Comparison of ENCODE assay signal across 9 mouse cellular contexts in the genomic region with DNA sequence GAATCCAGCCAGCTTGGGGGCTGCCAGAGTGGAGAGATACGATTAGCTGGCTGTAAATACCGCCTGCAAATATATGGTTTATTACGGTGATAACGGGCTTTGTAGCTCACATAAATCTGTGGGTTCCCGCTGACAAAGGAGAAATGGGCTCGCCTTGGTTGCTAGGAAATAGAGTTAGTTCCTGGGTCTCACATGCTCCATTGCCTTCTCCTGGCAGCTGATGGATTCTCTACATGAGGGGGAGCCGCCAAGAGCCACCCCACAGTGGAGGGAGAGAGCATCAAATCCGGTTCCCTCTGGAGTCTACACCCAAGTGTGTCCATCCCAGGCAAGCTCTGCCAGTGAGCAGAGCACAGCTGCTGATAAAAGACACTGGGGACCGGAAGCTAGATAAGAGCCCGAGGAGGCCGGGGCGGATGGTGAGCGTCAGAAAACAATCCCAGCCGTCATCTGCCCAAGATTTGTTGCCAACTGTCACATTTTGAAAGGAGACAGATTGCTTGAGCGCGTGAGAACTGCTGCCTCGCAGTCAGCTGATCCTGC.
DNase-seq lines count a peak whose midpoint lies in the region; ATAC-seq lines count a peak whose summit lies in the region.
"Had no signal": no experiment of that assay in that cellular context is flagged by ENCODE, and none has a peak within 500 bp of the region (broad histone marks: within the 10 kb centered on the region; RNA-seq: fewer than 3 reads in every experiment).

No protein-coding gene starts in this region.

- no peaks in the 10 kb centered on the region for H3K27me3 ChIP-seq in forebrain, embryonic 16.5 days (replicated peaks; ENCODE audit: control insufficient read depth, insufficient read depth, low read length)
- peaks cover 69% of the 10 kb centered on the region for H3K27me3 ChIP-seq in hindbrain, embryonic 10.5 days (ENCODE audit: insufficient read depth, poor library complexity, severe bottlenecking)

- peaks cover 22% of the 10 kb centered on the region for H3K4me1 ChIP-seq in forebrain, embryonic 16.5 days (replicated peaks; ENCODE audit: control insufficient read depth, insufficient read depth, low read length)
- peaks cover 13% of the 10 kb centered on the region for H3K4me1 ChIP-seq in hindbrain, embryonic 10.5 days (replicated peaks)

- DNase-seq in cerebellum, postnatal 10 days = peak; percentile 76 to 78
- no peak for DNase-seq in cerebellum, adult 18-20 months
- peak; percentile 27 for DNase-seq in hindbrain, embryonic 10.5 days (ENCODE audit: low spot score)
- DNase-seq in layer of hippocampus, adult 18-20 months (ENCODE audit: low spot score in 2 of 2) = peak; percentile 70 to 82
- peak; percentile 39 to 49 for DNase-seq in lung, adult 18-20 months
- peak; percentile 43 for DNase-seq in ovary, postnatal 36 days (ENCODE audit: low spot score)
- DNase-seq in B cell, adult 2 months = no peak

- H3K36me3 ChIP-seq in forebrain, embryonic 16.5 days (ENCODE audit: control insufficient read depth, insufficient read depth) = no peaks in the 10 kb centered on the region
- H3K36me3 ChIP-seq in hindbrain, embryonic 10.5 days = no peaks in the 10 kb centered on the region
- H3K36me3 ChIP-seq: embryonic facial prominence, embryonic 13.5 days had no signal

- peak overlapping the region; percentile 35 for H3K4me2 ChIP-seq in forebrain, embryonic 16.5 days (ENCODE audit: low read length)
- H3K4me2 ChIP-seq: embryonic facial prominence, embryonic 13.5 days had no signal

- ATAC-seq in forebrain, embryonic 16.5 days = peak; percentile 88

- no peak overlapping the region for H3K9ac ChIP-seq in forebrain, embryonic 16.5 days (replicated peaks; ENCODE audit: low read depth, low read length)
- H3K9ac ChIP-seq: embryonic facial prominence, embryonic 13.5 days had no signal

- no peaks in the 10 kb centered on the region for H3K9me3 ChIP-seq in forebrain, embryonic 16.5 days (ENCODE audit: control insufficient read depth, low read length)
- H3K9me3 ChIP-seq in hindbrain, embryonic 10.5 days = no peaks in the 10 kb centered on the region
- H3K9me3 ChIP-seq: embryonic facial prominence, embryonic 13.5 days had no signal

- 0 out of 2 replicates have a peak overlapping the region, but pooled peaks have one; percentile 8 for H3K4me3 ChIP-seq in forebrain, embryonic 16.5 days (replicated peaks; ENCODE audit: low read length)
- H3K4me3 ChIP-seq in hindbrain, embryonic 10.5 days = no peak overlapping the region
- H3K4me3 ChIP-seq: embryonic facial prominence, embryonic 13.5 days had no signal

- H3K27ac ChIP-seq in forebrain, embryonic 16.5 days (ENCODE audit: low read length) = peak overlapping the region; percentile 71
- peak overlapping the region; percentile 56; the same call in 1 of the 2 replicates for H3K27ac ChIP-seq in hindbrain, embryonic 10.5 days
- H3K27ac ChIP-seq: embryonic facial prominence, embryonic 13.5 days had no signal

- 20% methylated on average over 17 of the region's 17 CpGs for WGBS in forebrain, embryonic 16.5 days
- 47% methylated on average over 17 of the region's 17 CpGs for WGBS in hindbrain, embryonic 10.5 days

Comparison
In these comparisons a context has a peak if more than half of its experiments do, and no peak if none do; other contexts are left out.
1. DNase-seq: peak in cerebellum, postnatal 10 days (2 of 2), hindbrain, embryonic 10.5 days (single experiment), layer of hippocampus, adult 18-20 months (2 of 2), lung, adult 18-20 months (2 of 2) and ovary, postnatal 36 days (single experiment); none in cerebellum, adult 18-20 months (0 of 2) and B cell, adult 2 months (0 of 2).